Mouse (Mus musculus) embryonic facial prominence, embryonic 11.5 days (tissue): ENCODE results near the gene Dock9. TPM values are rescaled to one million over a fixed set of nuclear protein-coding genes. Genes with fewer than 3 reads are reported as not detected.

Experiments
- ATAC-seq: fragments of 200-750 bp; cut with Nextera tagmentation; replicated peaks from 2 replicates; pipeline ENCODE4 v1.8.0; 2017; ENCODE audit warnings: low read depth; ENCODE audit not compliant: insufficient number of reproducible peaks, low FRiP score, low TSS enrichment
- DNase-seq: peaks from one replicate; pipeline ENCODE4 v3.0.0-alpha.2; 2015; ENCODE audit warnings: low spot score
- H3K27ac ChIP-seq: fragments of 300-500 bp; sonication (generic); replicated peaks from 2 replicates; pipeline ENCODE4 v1.5.1; 2014; ENCODE audit warnings: mild to moderate bottlenecking, low read depth, low read length, control low read depth
- H3K27me3 ChIP-seq: fragments of 300-500 bp; sonication (generic); 2 replicates; pipeline ENCODE4 v1.6.1; 2014; ENCODE audit warnings: mild to moderate bottlenecking, low read length, moderate library complexity, mixed read lengths; ENCODE audit not compliant: control insufficient read depth, insufficient read depth
- H3K36me3 ChIP-seq: fragments of 300-500 bp; sonication (generic); replicated peaks from 2 replicates; pipeline ENCODE4 v1.6.1; 2014; ENCODE audit warnings: low read depth, mild to moderate bottlenecking, low read length, moderate library complexity, mixed read lengths; ENCODE audit not compliant: control insufficient read depth, insufficient read depth
- H3K4me1 ChIP-seq: fragments of 300-500 bp; sonication (generic); 2 replicates; pipeline ENCODE4 v1.6.1; 2014; ENCODE audit warnings: low read length, mixed read lengths; ENCODE audit not compliant: control insufficient read depth, insufficient read depth
- H3K4me2 ChIP-seq: fragments of 300-500 bp; sonication (generic); 2 replicates; pipeline ENCODE4 v1.6.1; 2014; ENCODE audit warnings: low read depth, mild to moderate bottlenecking, control low read depth, low read length, moderate library complexity
- H3K4me3 ChIP-seq: fragments of 300-500 bp; sonication (generic); 2 replicates; pipeline ENCODE4 v1.5.1; 2014; ENCODE audit warnings: low read depth, low read length, control low read depth
- H3K9ac ChIP-seq: fragments of 300-500 bp; sonication (generic); replicated peaks from 2 replicates; pipeline ENCODE4 v1.6.1; 2014; ENCODE audit warnings: mild to moderate bottlenecking, control low read depth, low read length
- H3K9me3 ChIP-seq: fragments of 300-500 bp; sonication (generic); replicated peaks from 2 replicates; pipeline ENCODE4 v1.6.1; 2016; ENCODE audit warnings: mild to moderate bottlenecking, low read length, inconsistent platforms, mixed read lengths; ENCODE audit not compliant: control insufficient read depth
- WGBS: fragments of 180-500 bp; shearing (Covaris S2); extraction: QIAGEN DNeasy Blood & Tissue Kit; methylation state at CpG from one replicate; pipeline ENCODE4 v1.1.7; 2014; 5-methylcytosine and 5-hydroxymethylcytosine counted together
- polyA plus RNA-seq: library from polyadenylated mRNA; unstranded; fragments of >200 nt; fragmentation: Nextera tagmentation; extraction: Ambion mirVana; gene quantifications from 2 replicates; pipeline ENCODE4 v1.2.1, GENCODE M21; 2014

Gene Dock9
- polyA plus RNA-seq = 4.9 TPM in 2 replicates

GRCm38 (mm10) chr14:121797457-121798410, at the start of gene Dock9:
Gene Dock9 (minus strand): TSS chr14:121797837.
- H3K4me3 ChIP-seq = peak within 1 kb of the TSS; percentile 68
- ATAC-seq = peak; percentile 91
- H3K9ac ChIP-seq = peak within 1 kb of the TSS; percentile 62
- peak; percentile 86 for DNase-seq
- under 1% methylated on average over 87 of the region's 106 CpGs for WGBS
- peaks cover 12% of the 10 kb centered on the region for H3K27me3 ChIP-seq
- no peaks in the 10 kb centered on the region for H3K9me3 ChIP-seq
- peak within 1 kb of the TSS; percentile 52; the same call in 1 of the 2 replicates for H3K27ac ChIP-seq
- H3K4me1 ChIP-seq = no peaks in the 10 kb centered on the region
- H3K4me2 ChIP-seq = peak within 1 kb of the TSS; percentile 98
- H3K36me3 ChIP-seq = no peaks in the 10 kb centered on the region

GRCm38 (mm10) chr14:121844486-121844885, 46.8 kb upstream of the Dock9 start:
- no peak overlapping the region for H3K27ac ChIP-seq
- H3K27me3 ChIP-seq = no peaks in the 10 kb centered on the region
- 54% methylated on average over 8 of the region's 8 CpGs for WGBS
- no peak for DNase-seq
- H3K9me3 ChIP-seq = no peaks in the 10 kb centered on the region
- no peak overlapping the region for H3K9ac ChIP-seq
- no peak overlapping the region for H3K4me2 ChIP-seq
- no peak for ATAC-seq
- H3K4me3 ChIP-seq = no peak overlapping the region
- H3K36me3 ChIP-seq = no peaks in the 10 kb centered on the region
- no peaks in the 10 kb centered on the region for H3K4me1 ChIP-seq

GRCm38 (mm10) chr14:121840217-121840616, 42.6 kb upstream of the Dock9 start:
- no peak for ATAC-seq
- DNase-seq = no peak
- H3K36me3 ChIP-seq = no peaks in the 10 kb centered on the region
- H3K4me2 ChIP-seq = no peak overlapping the region
- no peak overlapping the region for H3K27ac ChIP-seq
- H3K9ac ChIP-seq = no peak overlapping the region
- no peaks in the 10 kb centered on the region for H3K9me3 ChIP-seq
- H3K4me1 ChIP-seq = no peaks in the 10 kb centered on the region
- no peaks in the 10 kb centered on the region for H3K27me3 ChIP-seq
- no peak overlapping the region for H3K4me3 ChIP-seq
- WGBS = 85% methylated on average over 8 of the region's 8 CpGs

GRCm38 (mm10) chr14:121838161-121838560, 40.5 kb upstream of the Dock9 start:
- Histone ChIP-seq H3K4me3 (no peak overlapping the region), H3K27me3 (no peaks in the 10 kb centered on the region), H3K27ac (no peak overlapping the region), H3K9ac (no peak overlapping the region), H3K4me2 (no peak overlapping the region), H3K4me1 (no peaks in the 10 kb centered on the region), H3K36me3 (no peaks in the 10 kb centered on the region), H3K9me3 (no peaks in the 10 kb centered on the region)
- ATAC-seq (no peak), DNase-seq (no peak)
- 89% methylated on average over 4 of the region's 4 CpGs for WGBS

- no peak overlapping the region for H3K4me3 ChIP-seq
- 84% methylated on average over 2 of the region's 2 CpGs for whole genome bisulfite sequencing
- H3K27me3 ChIP-seq = no peaks in the 10 kb centered on the region
- H3K4me2 ChIP-seq = no peak overlapping the region
- no peaks in the 10 kb centered on the region for H3K9me3 ChIP-seq
- H3K27ac ChIP-seq = no peak overlapping the region
- no peak overlapping the region for H3K9ac ChIP-seq
- no peak for ATAC-seq
- no peak for DNase-seq
- no peaks in the 10 kb centered on the region for H3K4me1 ChIP-seq
- no peaks in the 10 kb centered on the region for H3K36me3 ChIP-seq
Measured at GRCm38 (mm10) chr14:121833001-121833520, 35.4 kb upstream of the Dock9 start.

GRCm38 (mm10) chr14:121829816-121830442, 32.3 kb upstream of the Dock9 start:
- Histone ChIP-seq H3K27me3 (no peaks in the 10 kb centered on the region), H3K4me3 (no peak overlapping the region), H3K27ac (no peak overlapping the region), H3K4me1 (no peaks in the 10 kb centered on the region), H3K9me3 (no peaks in the 10 kb centered on the region), H3K9ac (no peak overlapping the region), H3K36me3 (no peaks in the 10 kb centered on the region), H3K4me2 (no peak overlapping the region)
- 89% methylated on average over 4 of the region's 4 CpGs for WGBS
- DNase-seq (no peak), ATAC-seq (no peak)

- 83% methylated on average over 7 of the region's 7 CpGs for WGBS
- no peak for DNase-seq
- Histone ChIP-seq H3K27me3 (no peaks in the 10 kb centered on the region), H3K36me3 (no peaks in the 10 kb centered on the region), H3K4me2 (no peak overlapping the region), H3K9ac (no peak overlapping the region), H3K9me3 (no peaks in the 10 kb centered on the region), H3K4me3 (no peak overlapping the region), H3K4me1 (no peaks in the 10 kb centered on the region), H3K27ac (no peak overlapping the region)
- no peak for ATAC-seq
Measured at GRCm38 (mm10) chr14:121827091-121827490, 29.5 kb upstream of the Dock9 start.
